Mouse (Mus musculus) left cerebral cortex, adult 2 months (tissue): ENCODE measurements around the gene Samd4. TPM values are rescaled to one million over a fixed set of nuclear protein-coding genes. Genes with fewer than 3 reads are reported as not detected.

Source experiments
- DNase-seq, 2 experiments: peaks; one replicate each; pipeline ENCODE4 v3.0.0; 2021 to 2022; ENCODE audit warnings: low spot score in 2 of 2, mixed read lengths in 1 of 2; ENCODE audit errors: extremely low spot score in 1 of 2
- H3K27ac ChIP-seq: fragments of 200-600 bp; 2 replicates; pipeline ENCODE4 v1.8.1; 2022
- H3K4me3 ChIP-seq: fragments of 200-600 bp; 2 replicates; pipeline ENCODE4 v1.8.1; 2022
- CTCF ChIP-seq: fragments of 200-600 bp; IDR thresholded peaks from 2 replicates; pipeline ENCODE4 v1.8.1; 2022; ENCODE audit warnings: antibody characterized with exemption, mild to moderate bottlenecking, moderate library complexity
- intact Hi-C: fragments of 180-260 bp; cut with DNase I; formaldehyde crosslinking; loops from one replicate; pipeline ENCODE4 v1.15.1; 2025
- total RNA-seq, 2 experiments: library from RNA; stranded (reverse); gene quantifications; 2 replicates each; pipeline ENCODE4 v1.2.3; 2021

The Samd4 gene
- total RNA-seq, 2 experiments from 2014 or later = 26.8 to 32.1 TPM

DNA sequence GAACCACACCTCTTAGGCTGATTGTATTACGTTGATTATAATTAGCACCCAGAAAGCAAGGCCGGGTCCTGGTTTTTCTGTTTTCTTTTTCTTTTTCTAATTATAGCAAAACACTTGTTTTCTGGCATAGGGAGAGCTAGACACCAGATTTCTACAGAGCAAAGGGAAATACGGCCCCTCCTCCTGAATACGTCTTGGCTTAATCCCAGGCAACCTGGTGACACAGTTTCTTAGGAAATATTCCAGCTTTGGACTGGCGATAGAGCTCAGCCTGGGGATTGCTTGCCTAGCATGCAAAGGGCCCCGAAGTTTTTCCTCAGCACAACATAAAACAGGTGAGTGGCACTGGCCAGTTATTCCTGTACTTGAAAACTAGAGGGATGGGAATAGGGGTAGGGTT is 31.7 kb downstream of the Samd4 start:
- intact Hi-C loops = no loop called here
- no peak overlapping the region for H3K27ac ChIP-seq
- DNase-seq = no peak
- H3K4me3 ChIP-seq = no peak overlapping the region
- TF ChIP-seq CTCF = no peak

DNA sequence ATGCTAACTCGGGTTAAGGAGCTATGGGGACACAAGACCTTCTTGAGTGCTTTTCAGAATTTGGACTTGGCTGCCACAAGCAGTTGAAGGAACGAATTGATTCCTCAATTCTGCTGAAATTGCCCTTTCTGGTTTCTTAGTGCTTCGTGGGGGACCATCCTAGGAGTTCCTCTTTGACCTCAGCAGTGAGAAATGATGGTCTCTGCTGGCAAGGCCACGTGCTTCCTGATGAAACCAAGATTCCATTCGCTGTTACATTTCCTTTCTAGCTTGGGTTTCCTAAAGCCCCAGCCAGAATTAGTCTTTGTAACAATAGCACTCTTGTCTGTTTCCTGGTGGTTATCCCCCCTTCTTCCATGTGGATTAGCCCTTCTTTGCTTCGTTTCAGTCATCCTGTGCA is 32.9 kb downstream of the Samd4 start:
- no peak for DNase-seq
- intact Hi-C loops = no loop called here
- Histone ChIP-seq H3K27ac (no peak overlapping the region), H3K4me3 (no peak overlapping the region)
- TF ChIP-seq CTCF = no peak

DNA sequence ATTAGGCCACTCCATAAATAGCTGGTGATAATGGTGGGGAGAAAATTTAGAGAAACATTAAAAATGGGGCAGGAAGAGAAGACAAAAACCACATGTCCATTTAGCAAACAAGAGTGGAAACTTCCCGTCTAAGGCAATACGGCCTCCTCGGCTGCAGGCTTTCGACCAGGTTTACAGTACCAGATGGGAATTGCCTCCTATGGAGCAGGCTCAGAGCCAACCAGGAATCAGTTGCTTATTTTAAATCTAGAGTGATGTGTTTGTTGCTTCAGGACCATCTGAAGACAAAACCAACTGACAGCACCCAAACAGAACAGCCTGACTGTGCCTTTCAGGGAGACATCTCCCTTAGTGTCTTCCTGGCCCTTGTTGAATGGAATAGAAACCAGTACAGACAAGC is 33.9 kb downstream of the Samd4 start:
- no peak for DNase-seq
- no peak for TF ChIP-seq CTCF
- intact Hi-C loops = no loop called here
- H3K27ac ChIP-seq = no peak overlapping the region
- H3K4me3 ChIP-seq = no peak overlapping the region

DNA sequence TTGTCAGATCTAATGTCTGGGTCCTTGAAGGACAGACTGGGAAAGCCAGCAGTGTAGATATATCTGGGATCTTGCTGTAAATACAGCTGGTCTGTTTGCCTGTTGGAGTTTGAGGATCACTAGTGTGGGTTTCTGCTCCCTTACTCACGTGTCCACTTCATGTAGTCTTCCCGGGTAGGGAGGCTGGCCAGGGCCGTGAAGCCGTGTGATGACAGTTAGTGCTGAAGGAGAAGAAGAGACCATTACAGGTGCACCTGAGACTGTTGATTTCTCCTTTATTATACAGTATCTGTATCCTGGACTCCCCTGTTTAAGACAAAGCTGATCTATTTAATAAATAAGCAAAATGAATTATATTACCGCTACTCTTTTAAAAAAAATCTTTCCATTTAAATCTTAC is 34.5 kb downstream of the Samd4 start:
- intact Hi-C loops = no loop called here
- TF ChIP-seq CTCF = no peak
- Histone ChIP-seq H3K27ac (no peak overlapping the region), H3K4me3 (no peak overlapping the region)
- DNase-seq = no peak

DNA sequence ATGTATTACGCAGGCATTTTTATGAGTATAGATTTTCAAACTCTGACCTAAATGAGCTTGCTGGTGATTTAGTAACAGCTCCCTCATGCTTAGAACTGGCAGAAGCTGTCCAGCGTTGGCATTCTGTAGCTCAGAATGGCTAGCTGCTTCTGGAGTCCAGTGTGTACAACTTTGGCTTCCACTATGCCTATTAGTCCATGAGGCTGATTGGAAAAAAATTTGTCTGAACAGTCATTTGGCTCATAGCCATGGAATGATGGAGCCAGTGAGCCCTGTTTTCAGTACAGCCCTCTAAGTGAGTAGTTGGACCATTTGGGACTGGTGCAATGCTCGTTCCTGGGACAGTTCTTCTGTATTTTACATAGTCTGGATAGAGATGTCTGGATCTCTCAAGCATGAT is 34.9 kb downstream of the Samd4 start:
- DNase-seq = no peak
- intact Hi-C loops = no loop called here
- Histone ChIP-seq H3K4me3 (no peak overlapping the region), H3K27ac (no peak overlapping the region)
- no peak for TF ChIP-seq CTCF

DNA sequence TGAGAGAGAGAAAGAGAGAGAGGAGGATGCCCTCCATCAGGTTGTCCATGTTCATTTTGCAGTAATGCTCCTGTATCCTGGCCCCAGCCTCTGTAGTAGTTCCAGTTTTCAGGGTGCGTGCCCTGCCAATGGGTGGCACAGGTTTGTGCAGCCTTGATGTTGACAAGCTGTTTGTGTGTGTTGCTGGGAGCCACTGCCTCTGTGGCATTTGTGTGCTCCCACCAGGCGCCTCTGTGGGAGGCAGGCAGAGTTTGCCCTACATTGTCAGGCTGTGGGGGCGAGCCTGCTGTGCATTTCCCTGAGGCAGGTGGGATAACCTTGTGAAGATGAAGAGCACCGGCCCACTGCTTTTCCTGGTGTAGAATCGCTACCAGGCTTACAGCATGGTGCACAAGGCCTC is 37.8 kb downstream of the Samd4 start:
- TF ChIP-seq CTCF = no peak
- no peak for DNase-seq
- Histone ChIP-seq H3K4me3 (no peak overlapping the region), H3K27ac (no peak overlapping the region)
- intact Hi-C loops = no loop called here

DNA sequence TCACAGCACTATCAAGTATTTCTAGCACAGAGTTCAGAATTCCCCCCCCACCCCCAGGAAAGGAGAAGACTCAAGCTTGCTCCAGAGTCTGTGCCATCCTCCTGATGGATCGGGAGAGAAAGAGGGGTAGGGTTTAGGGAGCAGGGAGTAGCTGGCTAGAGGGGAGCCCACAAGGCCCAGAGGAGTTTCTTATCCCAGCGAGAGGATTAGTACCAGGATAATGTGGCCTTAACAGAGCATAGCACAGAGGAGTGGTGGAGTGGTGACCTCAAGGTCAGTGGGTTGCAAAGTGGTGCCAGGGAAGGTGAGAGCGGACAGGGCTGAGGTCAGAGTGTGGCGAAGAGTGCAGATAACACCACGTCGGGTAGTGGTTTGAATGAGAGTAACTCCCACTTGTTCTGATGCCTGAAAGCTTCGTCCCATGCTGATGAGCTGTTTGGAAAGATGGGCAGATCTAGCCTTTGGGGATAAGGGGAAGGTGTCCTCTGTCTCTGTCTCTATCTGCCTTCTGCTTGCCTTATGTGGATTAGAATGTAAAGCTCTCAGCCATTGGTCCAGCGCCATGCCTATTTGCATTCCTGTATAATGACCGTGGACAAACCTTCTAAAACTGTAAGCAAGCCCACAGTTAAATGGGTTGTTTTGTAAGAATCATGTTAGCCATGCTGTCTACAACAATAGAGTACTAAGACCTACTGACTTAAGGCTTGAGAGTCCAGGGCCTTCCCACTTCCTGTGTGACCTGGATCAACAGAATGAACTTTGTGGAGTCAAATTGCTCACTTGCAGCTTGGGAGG is 38.7 kb downstream of the Samd4 start:
- no peak for TF ChIP-seq CTCF
- H3K4me3 ChIP-seq = no peak overlapping the region
- no peak overlapping the region for H3K27ac ChIP-seq
- intact Hi-C loops = no loop called here
- DNase-seq = no peak

DNA sequence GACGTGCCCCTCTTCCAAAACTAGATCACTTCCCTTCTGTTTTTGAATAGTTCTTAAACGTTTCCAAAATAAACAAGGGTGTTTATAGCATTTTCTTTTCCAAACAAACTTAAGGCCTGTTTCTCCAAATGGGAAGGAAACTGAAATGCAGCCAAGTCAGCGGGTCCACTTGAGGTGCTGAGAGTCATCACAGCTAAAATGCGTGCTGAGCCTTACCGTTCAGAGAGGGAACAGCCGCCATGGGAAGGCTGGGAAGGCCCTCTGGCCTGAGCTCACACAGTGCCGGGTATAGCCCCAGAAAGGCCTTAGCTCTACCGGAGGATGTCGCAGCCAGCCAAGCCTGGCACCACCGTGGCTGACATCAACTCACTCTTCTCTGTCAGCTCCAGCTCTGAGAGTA is 41.3 kb downstream of the Samd4 start:
- Histone ChIP-seq H3K27ac (no peak overlapping the region; the same call in 1 of the 2 replicates), H3K4me3 (no peak overlapping the region)
- DNase-seq = no peak
- no peak for TF ChIP-seq CTCF
- intact Hi-C loops = no loop called here

DNA sequence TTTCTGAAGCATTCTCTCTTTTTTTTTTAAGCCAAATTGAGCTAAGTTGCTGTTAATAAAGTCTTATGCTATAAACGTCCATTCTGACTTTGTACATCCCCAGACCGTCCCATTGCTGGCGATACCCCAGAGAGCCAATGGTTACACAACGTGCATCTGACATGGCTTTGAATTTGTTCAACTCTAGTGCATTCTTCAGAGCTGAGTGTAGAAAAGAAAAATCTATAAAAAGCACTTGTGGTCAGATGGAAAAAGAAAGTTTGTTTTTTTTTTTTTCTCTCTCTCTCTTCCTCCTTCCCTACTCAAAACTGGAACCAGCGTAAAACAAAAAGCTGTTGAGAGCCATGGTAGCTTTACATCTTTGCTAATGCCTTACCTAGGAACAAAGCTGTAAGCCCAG is 41.8 kb downstream of the Samd4 start:
- intact Hi-C loops = no loop called here
- no peak for DNase-seq
- Histone ChIP-seq H3K27ac (no peak overlapping the region), H3K4me3 (no peak overlapping the region)
- no peak for TF ChIP-seq CTCF

DNA sequence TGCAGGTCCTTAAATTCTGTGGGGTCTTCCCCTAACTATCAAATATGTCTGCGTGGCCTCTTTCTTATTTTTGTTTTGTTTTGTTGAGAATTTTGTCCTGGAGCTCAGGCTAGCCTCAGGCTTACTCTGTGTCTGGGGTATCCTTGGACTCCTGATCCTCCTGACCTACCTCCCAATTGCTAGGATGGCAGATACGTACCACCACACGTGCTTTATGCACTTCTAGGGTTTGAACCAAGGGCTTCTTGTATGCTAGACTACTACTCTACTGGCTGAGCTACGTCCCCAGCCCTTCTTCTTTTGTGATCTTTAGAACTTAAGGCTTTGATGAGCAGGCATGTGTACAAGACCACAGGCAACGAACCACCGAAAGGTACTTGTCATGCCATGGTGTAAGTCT is 45.9 kb downstream of the Samd4 start:
- DNase-seq = no peak
- TF ChIP-seq CTCF = no peak
- intact Hi-C loops = no loop called here
- Histone ChIP-seq H3K27ac (no peak overlapping the region), H3K4me3 (no peak overlapping the region)

DNA sequence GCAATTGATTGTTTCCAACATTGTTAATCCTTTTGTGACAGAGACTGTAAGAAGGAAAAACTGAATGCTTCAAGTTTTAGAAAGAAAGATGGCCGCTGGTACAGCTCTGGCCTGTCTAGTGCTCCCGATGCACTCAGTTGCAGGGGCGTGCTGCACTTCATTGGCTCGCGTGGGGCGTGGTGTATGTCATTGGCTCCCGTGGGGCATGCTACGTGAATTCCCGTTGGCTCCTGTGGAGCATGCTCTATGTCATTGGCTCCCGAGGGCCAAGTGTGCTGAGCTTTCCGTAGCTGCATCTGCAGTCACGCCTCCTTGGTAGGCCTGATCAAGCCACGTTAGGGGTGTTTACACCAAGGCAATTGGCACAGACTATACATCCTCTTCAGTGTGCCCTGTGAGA is 49.5 kb downstream of the Samd4 start:
- no peak overlapping the region for H3K27ac ChIP-seq
- intact Hi-C loops = no loop called here
- DNase-seq = no peak
- no peak for TF ChIP-seq CTCF
- H3K4me3 ChIP-seq = no peak overlapping the region

DNA sequence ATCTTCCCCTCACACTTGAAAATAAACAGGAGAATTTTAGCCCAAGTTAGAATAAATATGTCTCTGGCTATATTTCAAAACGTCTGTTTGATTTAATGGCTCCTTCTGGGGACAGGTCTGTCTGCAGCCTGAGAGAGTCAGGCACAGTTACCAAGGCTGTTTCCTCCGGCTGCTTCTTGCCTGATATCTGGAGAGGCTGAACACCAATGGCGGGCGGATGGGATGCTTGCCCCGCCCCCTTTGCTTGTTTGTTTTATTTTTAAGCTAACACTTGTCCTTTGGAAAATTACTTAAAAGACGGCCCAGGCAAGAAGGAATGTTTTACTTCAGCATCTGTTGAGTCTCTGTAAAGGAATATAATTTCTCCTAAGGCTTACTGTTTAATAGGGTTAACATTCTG is 50.1 kb downstream of the Samd4 start:
- no peak for TF ChIP-seq CTCF
- DNase-seq = no peak
- no peak overlapping the region for H3K27ac ChIP-seq
- intact Hi-C loops = no loop called here
- no peak overlapping the region for H3K4me3 ChIP-seq

DNA sequence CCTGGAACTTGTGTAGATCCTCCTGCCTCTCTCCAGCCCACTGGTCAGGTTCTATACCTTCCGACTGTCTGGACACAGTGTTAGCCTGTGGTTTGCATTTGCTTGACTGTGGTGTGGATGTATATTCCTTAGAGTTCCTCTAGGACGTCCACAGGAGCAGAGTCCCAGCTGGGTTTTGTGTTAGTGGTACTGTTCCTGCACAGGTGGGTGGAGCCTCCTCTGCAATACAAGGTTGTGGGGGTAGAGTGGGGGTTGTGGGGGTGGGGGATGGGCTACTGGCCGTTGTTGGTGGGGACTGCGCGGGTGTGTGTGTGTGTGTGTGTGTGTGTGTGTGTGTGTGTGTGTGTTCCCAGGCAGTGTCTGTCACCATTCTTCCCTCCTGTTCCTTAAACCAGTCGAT is 58.4 kb downstream of the Samd4 start:
- no peak overlapping the region for H3K4me3 ChIP-seq
- TF ChIP-seq CTCF = no peak
- DNase-seq = no peak
- no peak overlapping the region; the same call in 1 of the 2 replicates for H3K27ac ChIP-seq
- intact Hi-C loops = loop anchor here (1.0 to 2.0 kb wide), 2 partner anchors 43 to 56 kb away; no protein-coding TSS in a partner anchor
